Mouse (Mus musculus): ENCODE data around the gene Ebf1. TPM values are rescaled to one million over a fixed set of nuclear protein-coding genes. Genes with fewer than 3 reads are reported as not detected.

Ebf1 gene
- polyA plus RNA-seq, 1 experiment from 2014 or later: 52.9 TPM

DNA sequence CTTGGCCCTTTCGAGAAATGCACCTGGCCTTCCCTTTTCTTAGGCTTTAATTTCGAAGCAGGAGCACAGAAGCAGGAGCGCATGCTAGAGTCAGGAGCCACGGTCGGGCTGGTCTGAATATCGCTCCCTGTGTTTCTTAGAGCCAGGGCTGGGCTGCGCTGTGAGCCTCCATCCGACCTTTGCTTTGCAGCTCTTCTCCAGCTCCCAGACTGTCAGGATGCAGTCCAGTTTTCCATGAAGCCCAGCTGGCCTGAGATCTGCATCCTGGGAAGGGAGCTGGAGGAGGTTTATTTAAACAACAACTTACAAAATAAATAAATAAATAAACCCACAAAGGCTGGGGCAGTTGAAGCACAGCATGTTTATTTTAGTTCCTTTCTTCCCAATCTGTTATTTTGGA, 299.9 kb downstream of the Ebf1 start:
- no peaks in the 10 kb centered on the region for H3K36me3 ChIP-seq (ENCODE audit: control insufficient read depth, insufficient read depth, low read length)
- no peaks in the 10 kb centered on the region for H3K9me3 ChIP-seq (replicated peaks; ENCODE audit: control insufficient read depth, low read length, poor library complexity, severe bottlenecking)
- no peaks in the 10 kb centered on the region for H3K4me1 ChIP-seq (ENCODE audit: control insufficient read depth, insufficient read depth, low read length)
- H3K4me2 ChIP-seq (ENCODE audit: low read length): no peak overlapping the region
- H3K27ac ChIP-seq (ENCODE audit: low read length): no peak overlapping the region
- H3K27me3 ChIP-seq (ENCODE audit: control insufficient read depth, insufficient read depth, low read depth, low read length): no peaks in the 10 kb centered on the region; the same call in none of the 2 replicates
- no peak overlapping the region for H3K4me3 ChIP-seq (ENCODE audit: low read depth, low read length)
- 65% methylated on average over 8 of the region's 8 CpGs for WGBS
- ATAC-seq: no peak
- no peak overlapping the region for H3K9ac ChIP-seq (ENCODE audit: low read depth, low read length)

DNA sequence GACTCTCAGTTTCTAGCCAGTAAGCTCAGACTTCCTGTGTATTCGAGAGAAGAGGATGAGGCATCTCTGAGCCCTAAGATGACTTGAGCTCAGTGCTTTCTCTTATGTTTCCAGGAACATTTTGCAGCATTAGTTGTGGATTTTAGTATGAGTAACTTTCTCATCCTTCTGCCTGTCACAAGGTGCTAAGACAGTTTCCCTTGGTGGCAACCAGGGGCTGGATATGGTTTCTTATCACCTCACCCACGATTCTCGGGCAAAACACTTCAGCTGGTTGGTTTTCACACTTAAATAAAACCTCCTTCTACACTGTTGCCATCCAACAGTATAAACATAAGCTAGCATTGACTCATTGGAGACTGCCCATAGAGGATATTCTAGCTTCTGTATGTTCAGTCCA, 306.0 kb downstream of the Ebf1 start:
- ATAC-seq: no peak
- Histone ChIP-seq H3K9me3 (replicated peaks; ENCODE audit: control insufficient read depth, low read length, poor library complexity, severe bottlenecking) (no peaks in the 10 kb centered on the region), H3K36me3 (ENCODE audit: control insufficient read depth, insufficient read depth, low read length) (no peaks in the 10 kb centered on the region), H3K27ac (ENCODE audit: low read length) (no peak overlapping the region), H3K4me3 (ENCODE audit: low read depth, low read length) (no peak overlapping the region), H3K4me2 (ENCODE audit: low read length) (no peak overlapping the region), H3K9ac (ENCODE audit: low read depth, low read length) (no peak overlapping the region), H3K4me1 (ENCODE audit: control insufficient read depth, insufficient read depth, low read length) (no peaks in the 10 kb centered on the region), H3K27me3 (ENCODE audit: control insufficient read depth, insufficient read depth, low read depth, low read length) (no peaks in the 10 kb centered on the region)
- 90% methylated on average over 3 of the region's 3 CpGs for WGBS

DNA sequence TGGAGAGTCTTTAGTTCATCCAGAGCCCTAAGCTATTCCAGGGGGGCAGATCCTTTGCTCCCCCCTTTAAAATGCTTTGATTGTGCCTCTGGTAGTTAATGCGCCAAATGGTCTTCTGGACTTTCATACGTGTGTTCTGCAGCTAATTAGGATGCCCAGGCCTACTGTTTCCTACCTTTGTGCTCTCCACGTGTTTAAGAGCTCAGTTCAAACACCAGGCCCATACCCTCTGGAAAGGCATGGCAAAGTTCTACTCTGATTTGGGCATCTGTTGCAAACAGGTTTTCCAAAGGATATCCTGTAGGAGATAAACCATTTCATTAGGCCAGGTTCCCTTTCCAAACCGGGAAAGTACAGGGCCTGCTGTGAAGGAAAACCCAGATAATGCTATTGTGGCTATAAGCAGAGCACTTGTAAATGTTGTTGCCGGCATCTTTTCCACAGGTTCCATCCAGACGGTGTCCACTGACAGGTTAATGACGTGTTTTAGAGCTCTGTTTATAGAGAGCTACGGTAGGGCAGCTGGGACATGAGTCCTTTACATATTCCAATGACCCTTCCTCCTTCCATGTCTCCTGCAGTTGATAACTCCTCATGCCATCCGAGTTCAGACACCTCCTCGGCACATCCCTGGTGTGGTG, 306.9 kb downstream of the Ebf1 start:
- no peak for ATAC-seq
- Histone ChIP-seq H3K27me3 (ENCODE audit: control insufficient read depth, insufficient read depth, low read depth, low read length) (no peaks in the 10 kb centered on the region), H3K27ac (ENCODE audit: low read length) (no peak overlapping the region), H3K9me3 (replicated peaks; ENCODE audit: control insufficient read depth, low read length, poor library complexity, severe bottlenecking) (no peaks in the 10 kb centered on the region), H3K4me3 (ENCODE audit: low read depth, low read length) (no peak overlapping the region), H3K4me2 (ENCODE audit: low read length) (no peak overlapping the region), H3K9ac (ENCODE audit: low read depth, low read length) (no peak overlapping the region), H3K36me3 (ENCODE audit: control insufficient read depth, insufficient read depth, low read length) (no peaks in the 10 kb centered on the region), H3K4me1 (ENCODE audit: control insufficient read depth, insufficient read depth, low read length) (no peaks in the 10 kb centered on the region)
- 86% methylated on average over 10 of the region's 10 CpGs for WGBS

DNA sequence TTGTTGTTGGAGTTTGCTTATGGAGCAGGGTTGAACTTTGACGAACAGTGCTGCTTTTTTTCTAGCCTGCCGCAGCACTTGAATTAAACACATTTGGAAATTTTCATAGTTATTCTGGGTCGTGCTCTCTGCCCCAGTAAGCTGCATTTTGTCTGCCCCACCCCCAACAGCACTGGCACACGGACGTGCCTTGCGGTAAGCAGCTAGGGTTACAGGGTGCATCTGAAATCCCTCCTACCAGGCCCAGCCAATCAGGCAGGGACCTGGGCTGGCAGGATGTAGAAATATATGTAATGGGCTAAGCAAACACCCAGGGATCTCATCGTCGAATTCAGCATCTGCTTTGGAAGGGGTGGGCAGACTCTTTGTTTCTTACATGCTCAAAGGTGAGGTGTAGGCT, 307.8 kb downstream of the Ebf1 start:
- H3K27ac ChIP-seq (ENCODE audit: low read length): no peak overlapping the region
- H3K4me3 ChIP-seq (ENCODE audit: low read depth, low read length): no peak overlapping the region
- 44% methylated on average over 8 of the region's 8 CpGs for WGBS
- no peak for ATAC-seq
- H3K4me1 ChIP-seq (ENCODE audit: control insufficient read depth, insufficient read depth, low read length): no peaks in the 10 kb centered on the region
- H3K4me2 ChIP-seq (ENCODE audit: low read length): no peak overlapping the region
- no peaks in the 10 kb centered on the region for H3K36me3 ChIP-seq (ENCODE audit: control insufficient read depth, insufficient read depth, low read length)
- no peaks in the 10 kb centered on the region for H3K27me3 ChIP-seq (ENCODE audit: control insufficient read depth, insufficient read depth, low read depth, low read length)
- no peaks in the 10 kb centered on the region for H3K9me3 ChIP-seq (replicated peaks; ENCODE audit: control insufficient read depth, low read length, poor library complexity, severe bottlenecking)
- H3K9ac ChIP-seq (ENCODE audit: low read depth, low read length): no peak overlapping the region

DNA sequence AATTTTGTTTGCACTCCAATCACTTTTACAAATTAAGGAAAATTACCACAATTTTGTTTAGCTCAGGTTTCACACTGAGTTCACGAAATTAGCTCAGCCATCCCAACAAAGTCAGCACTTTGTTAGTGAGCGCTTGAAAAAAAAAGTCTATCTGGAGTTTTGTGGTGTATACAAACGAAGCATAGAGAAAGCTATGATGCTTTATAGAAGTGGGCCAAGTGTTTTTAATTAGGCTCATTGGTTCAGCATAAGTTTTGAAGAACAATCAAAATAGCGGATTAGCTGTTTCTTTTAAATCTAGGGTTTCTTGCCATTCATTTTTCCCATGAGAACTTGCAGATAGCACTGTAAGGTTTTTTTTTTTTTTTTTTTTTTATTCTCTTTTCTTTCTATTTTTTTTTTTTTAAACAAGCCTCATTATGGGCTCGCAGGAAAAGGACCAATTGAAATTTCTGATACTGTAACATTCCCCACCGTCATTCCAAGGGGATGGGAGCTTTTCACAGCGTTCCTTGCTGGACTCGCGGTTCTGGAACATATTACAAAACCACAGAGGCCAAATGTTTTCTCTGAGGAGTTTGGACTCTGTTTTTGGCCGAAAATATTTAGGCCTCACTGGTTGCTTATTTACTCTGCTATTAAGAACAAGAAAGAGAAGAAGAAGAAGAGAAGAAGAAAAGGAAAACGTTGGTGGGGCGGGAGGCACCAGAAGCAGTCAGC, 308.8 kb downstream of the Ebf1 start:
- H3K4me2 ChIP-seq (ENCODE audit: low read length): no peak overlapping the region
- H3K4me1 ChIP-seq (ENCODE audit: control insufficient read depth, insufficient read depth, low read length): no peaks in the 10 kb centered on the region
- H3K4me3 ChIP-seq (ENCODE audit: low read depth, low read length): no peak overlapping the region
- no peak overlapping the region for H3K27ac ChIP-seq (ENCODE audit: low read length)
- H3K9me3 ChIP-seq (replicated peaks; ENCODE audit: control insufficient read depth, low read length, poor library complexity, severe bottlenecking): no peaks in the 10 kb centered on the region
- no peaks in the 10 kb centered on the region for H3K36me3 ChIP-seq (ENCODE audit: control insufficient read depth, insufficient read depth, low read length)
- H3K9ac ChIP-seq (ENCODE audit: low read depth, low read length): no peak overlapping the region
- 81% methylated on average over 12 of the region's 12 CpGs for WGBS
- ATAC-seq: no peak
- no peaks in the 10 kb centered on the region for H3K27me3 ChIP-seq (ENCODE audit: control insufficient read depth, insufficient read depth, low read depth, low read length)

DNA sequence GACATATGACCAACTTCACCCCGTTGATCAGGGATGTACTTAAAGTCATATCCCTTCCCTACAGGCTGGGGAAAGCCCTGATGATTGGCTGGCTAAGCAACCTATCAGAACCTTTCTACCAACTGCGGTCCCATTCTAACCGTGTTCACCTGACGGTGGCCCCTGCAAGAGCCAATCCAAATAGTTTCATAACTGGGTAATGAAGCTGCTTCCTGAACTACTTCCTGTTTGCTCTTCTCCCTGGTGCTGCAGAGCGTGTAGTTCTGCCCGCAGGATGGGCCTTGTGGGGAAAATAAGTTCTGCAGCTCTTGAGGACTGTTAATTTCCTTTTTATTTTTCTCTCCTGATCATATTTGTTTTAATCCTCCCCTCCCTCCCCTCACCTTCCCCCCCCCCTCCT, 311.3 kb downstream of the Ebf1 start:
- Histone ChIP-seq H3K4me3 (ENCODE audit: low read depth, low read length) (no peak overlapping the region), H3K4me2 (ENCODE audit: low read length) (no peak overlapping the region), H3K9ac (ENCODE audit: low read depth, low read length) (no peak overlapping the region), H3K27ac (ENCODE audit: low read length) (no peak overlapping the region), H3K4me1 (ENCODE audit: control insufficient read depth, insufficient read depth, low read length) (no peaks in the 10 kb centered on the region), H3K9me3 (replicated peaks; ENCODE audit: control insufficient read depth, low read length, poor library complexity, severe bottlenecking) (no peaks in the 10 kb centered on the region), H3K36me3 (ENCODE audit: control insufficient read depth, insufficient read depth, low read length) (no peaks in the 10 kb centered on the region), H3K27me3 (ENCODE audit: control insufficient read depth, insufficient read depth, low read depth, low read length) (no peaks in the 10 kb centered on the region)
- 96% methylated on average over 6 of the region's 6 CpGs for WGBS
- ATAC-seq: no peak

DNA sequence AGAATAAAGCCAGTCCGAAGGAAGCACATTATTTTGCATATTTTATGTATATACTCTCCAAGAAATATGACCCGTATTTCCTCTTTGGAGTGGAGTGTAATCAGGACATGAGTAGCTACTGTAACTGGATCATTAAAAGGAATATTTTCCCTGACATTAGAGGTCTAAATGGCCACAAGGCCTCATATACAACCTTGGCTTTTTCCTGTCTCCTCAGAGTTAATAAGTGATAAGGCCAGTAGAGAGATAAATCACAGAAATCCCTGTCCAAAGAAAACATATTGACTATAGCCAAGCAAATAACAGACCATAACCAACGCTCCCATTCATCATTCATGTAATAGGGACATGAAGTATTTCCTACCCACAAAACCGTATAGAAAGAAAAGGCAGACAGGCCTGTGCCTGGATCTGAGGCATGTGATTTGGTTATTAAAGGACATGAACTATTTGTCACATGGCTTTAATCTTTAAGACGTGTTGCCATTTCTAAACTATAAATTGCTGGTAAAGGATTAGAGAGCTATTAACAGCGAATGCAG, 315.9 kb downstream of the Ebf1 start:
- Histone ChIP-seq H3K4me1 (ENCODE audit: control insufficient read depth, insufficient read depth, low read length) (no peaks in the 10 kb centered on the region), H3K4me3 (ENCODE audit: low read depth, low read length) (no peak overlapping the region), H3K36me3 (ENCODE audit: control insufficient read depth, insufficient read depth, low read length) (no peaks in the 10 kb centered on the region), H3K27me3 (ENCODE audit: control insufficient read depth, insufficient read depth, low read depth, low read length) (no peaks in the 10 kb centered on the region), H3K9ac (ENCODE audit: low read depth, low read length) (no peak overlapping the region), H3K4me2 (ENCODE audit: low read length) (no peak overlapping the region), H3K27ac (ENCODE audit: low read length) (no peak overlapping the region), H3K9me3 (replicated peaks; ENCODE audit: control insufficient read depth, low read length, poor library complexity, severe bottlenecking) (no peaks in the 10 kb centered on the region)
- 70% methylated on average over 6 of the region's 6 CpGs for WGBS
- ATAC-seq: no peak

DNA sequence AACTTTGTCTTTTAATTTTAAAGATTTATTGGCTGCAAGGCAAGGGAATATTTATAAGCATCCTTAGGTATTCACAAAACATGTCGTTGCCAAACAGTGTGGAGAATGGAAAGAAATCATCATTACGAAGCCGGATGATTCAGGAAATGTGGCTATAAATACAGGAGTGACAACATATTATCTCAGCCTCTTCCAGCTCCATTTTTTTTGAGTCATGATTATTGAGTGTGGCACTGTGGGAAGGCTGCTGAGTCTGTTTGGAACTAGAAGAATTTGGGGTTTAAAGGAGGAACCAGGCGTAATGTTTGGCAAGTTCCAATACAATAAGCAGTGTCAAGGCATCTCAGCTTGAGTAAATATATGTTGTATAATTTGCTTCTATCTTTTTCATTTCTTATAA, 326.7 kb downstream of the Ebf1 start:
- H3K9ac ChIP-seq (ENCODE audit: low read depth, low read length): no peak overlapping the region
- WGBS: 91% methylated on average over 4 of the region's 4 CpGs
- H3K4me1 ChIP-seq (ENCODE audit: control insufficient read depth, insufficient read depth, low read length): no peaks in the 10 kb centered on the region
- no peak overlapping the region for H3K4me2 ChIP-seq (ENCODE audit: low read length)
- H3K36me3 ChIP-seq (ENCODE audit: control insufficient read depth, insufficient read depth, low read length): no peaks in the 10 kb centered on the region
- H3K27ac ChIP-seq (ENCODE audit: low read length): no peak overlapping the region
- H3K27me3 ChIP-seq (ENCODE audit: control insufficient read depth, insufficient read depth, low read depth, low read length): no peaks in the 10 kb centered on the region
- no peak overlapping the region for H3K4me3 ChIP-seq (ENCODE audit: low read depth, low read length)
- no peaks in the 10 kb centered on the region for H3K9me3 ChIP-seq (replicated peaks; ENCODE audit: control insufficient read depth, low read length, poor library complexity, severe bottlenecking)
- no peak for ATAC-seq

DNA sequence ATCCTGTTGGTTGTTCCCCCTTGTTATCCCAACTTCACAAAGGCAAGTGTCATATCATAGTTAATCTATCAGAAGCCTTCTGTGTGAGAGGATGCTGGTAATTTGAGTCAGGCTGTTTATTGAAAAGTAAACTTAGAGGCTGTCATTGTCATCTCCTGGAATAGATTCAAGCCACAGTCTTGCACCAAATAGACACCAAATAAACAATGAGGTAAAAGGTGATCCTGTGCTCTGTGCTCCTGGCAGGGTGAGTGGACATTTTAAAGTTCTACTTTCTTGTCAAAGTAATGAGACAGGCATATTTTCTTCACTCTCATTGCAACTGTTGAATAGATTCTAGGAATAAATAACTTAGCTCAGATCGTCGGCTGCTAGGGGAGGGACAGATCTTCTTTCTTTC, 327.3 kb downstream of the Ebf1 start:
- no peak for ATAC-seq
- WGBS: 88% methylated on average over 2 of the region's 2 CpGs
- H3K4me2 ChIP-seq (ENCODE audit: low read length): no peak overlapping the region

More for the DNA sequence above, 327.3 kb downstream of the Ebf1 start:
- Histone ChIP-seq H3K27ac (ENCODE audit: low read length) (no peak overlapping the region), H3K9me3 (replicated peaks; ENCODE audit: control insufficient read depth, low read length, poor library complexity, severe bottlenecking) (no peaks in the 10 kb centered on the region), H3K36me3 (ENCODE audit: control insufficient read depth, insufficient read depth, low read length) (no peaks in the 10 kb centered on the region), H3K4me3 (ENCODE audit: low read depth, low read length) (no peak overlapping the region), H3K9ac (ENCODE audit: low read depth, low read length) (no peak overlapping the region), H3K27me3 (ENCODE audit: control insufficient read depth, insufficient read depth, low read depth, low read length) (no peaks in the 10 kb centered on the region), H3K4me1 (ENCODE audit: control insufficient read depth, insufficient read depth, low read length) (no peaks in the 10 kb centered on the region)

All from midbrain, embryonic 16.5 days (tissue).